Mouse (Mus musculus) liver, embryonic 14.5 days (tissue): ENCODE results near the gene Sh3d19. TPM values are rescaled to one million over a fixed set of nuclear protein-coding genes. Genes with fewer than 3 reads are reported as not detected.
A peak's percentile ranks its signal among the peaks of the same experiment; 100 is the strongest.

Source experiments
- ATAC-seq: fragments of 200-750 bp; cut with Nextera tagmentation; 2 replicates; pipeline ENCODE4 v1.8.0; 2017; ENCODE audit warnings: moderate number of reproducible peaks, mild to moderate bottlenecking, moderate library complexity; ENCODE audit not compliant: insufficient read depth
- DNase-seq, 3 experiments: peaks; one replicate each; pipeline ENCODE4 v3.0.0-alpha.2; 2012 to 2013; ENCODE audit warnings: low read depth in 3 of 3, low spot score in 3 of 3
- H3K27ac ChIP-seq: fragments of 300-500 bp; sonication (generic); 2 replicates; pipeline ENCODE4 v1.5.1; 2014; ENCODE audit warnings: moderate library complexity, mild to moderate bottlenecking, control low read depth, inconsistent platforms
- H3K27me3 ChIP-seq: fragments of 300-500 bp; sonication (generic); 2 replicates; pipeline ENCODE4 v1.6.1; 2014; ENCODE audit warnings: mild to moderate bottlenecking, low read length, moderate library complexity; ENCODE audit not compliant: control insufficient read depth, insufficient read depth
- H3K36me3 ChIP-seq: fragments of 300-500 bp; sonication (generic); replicated peaks from 2 replicates; pipeline ENCODE4 v1.6.1; 2014; ENCODE audit warnings: low read depth; ENCODE audit not compliant: control insufficient read depth, insufficient read depth
- H3K4me1 ChIP-seq, 2 experiments: fragments of 200-500 bp in 1 of 2; fragments of 300-500 bp in 1 of 2; sonication (generic) in 1 of 2; replicated peaks; 2 replicates each; pipeline ENCODE4 v1.6.1; 2012 to 2014; ENCODE audit warnings: antibody characterized with exemption in 1 of 2, inconsistent platforms in 1 of 2, low read length in 1 of 2; ENCODE audit not compliant: control insufficient read depth in 2 of 2, insufficient read depth in 2 of 2
- H3K4me2 ChIP-seq: fragments of 300-500 bp; sonication (generic); 2 replicates; pipeline ENCODE4 v1.6.1; 2014; ENCODE audit warnings: low read depth, mild to moderate bottlenecking, control low read depth, moderate library complexity
- H3K4me3 ChIP-seq, 2 experiments: fragments of 200-500 bp in 1 of 2; fragments of 300-500 bp in 1 of 2; sonication (generic) in 1 of 2; 2 replicates each; pipeline ENCODE4 v1.5.1; 2012 to 2014; ENCODE audit warnings: low read depth in 2 of 2, low read length in 2 of 2, mild to moderate bottlenecking in 2 of 2, control low read depth in 1 of 2, inconsistent platforms in 1 of 2, moderate library complexity in 1 of 2; ENCODE audit not compliant: insufficient read depth in 1 of 2
- H3K9ac ChIP-seq: fragments of 300-500 bp; sonication (generic); replicated peaks from 2 replicates; pipeline ENCODE4 v1.6.1; 2014; ENCODE audit warnings: mild to moderate bottlenecking, control low read depth, moderate library complexity
- H3K9me3 ChIP-seq: fragments of 300-500 bp; sonication (generic); 2 replicates; pipeline ENCODE4 v1.6.1; 2016; ENCODE audit warnings: low read length, mixed read lengths; ENCODE audit not compliant: control insufficient read depth
- CTCF ChIP-seq: IDR thresholded peaks from 2 replicates; pipeline ENCODE4 v1.5.1; 2016; ENCODE audit warnings: antibody characterized with exemption, low read depth, control low read depth
- EP300 ChIP-seq: IDR thresholded peaks from 2 replicates; pipeline ENCODE4 v1.6.1; 2016; ENCODE audit warnings: antibody characterized with exemption, low read depth
- WGBS: fragments of 180-500 bp; shearing (Covaris S2); extraction: QIAGEN DNeasy Blood & Tissue Kit; methylation state at CpG from one replicate; pipeline ENCODE4 v1.1.7; 2014; ENCODE audit not compliant: insufficient replicate concordance; 5-methylcytosine and 5-hydroxymethylcytosine counted together
- polyA plus RNA-seq, 2 experiments: library from polyadenylated mRNA; depleted of rRNA in 1 of 2; stranded (reverse) in 1 of 2; unstranded in 1 of 2; fragments of >200 nt; fragmentation: Nextera tagmentation in 1 of 2; extraction: Ambion mirVana in 1 of 2; gene quantifications; 2 replicates each; pipeline versions ENCODE4 v1.2.1 to v1.2.3; 2012 to 2014

Gene Sh3d19
- polyA plus RNA-seq, 2 experiments, result 5.5 to 6.3 TPM

DNA sequence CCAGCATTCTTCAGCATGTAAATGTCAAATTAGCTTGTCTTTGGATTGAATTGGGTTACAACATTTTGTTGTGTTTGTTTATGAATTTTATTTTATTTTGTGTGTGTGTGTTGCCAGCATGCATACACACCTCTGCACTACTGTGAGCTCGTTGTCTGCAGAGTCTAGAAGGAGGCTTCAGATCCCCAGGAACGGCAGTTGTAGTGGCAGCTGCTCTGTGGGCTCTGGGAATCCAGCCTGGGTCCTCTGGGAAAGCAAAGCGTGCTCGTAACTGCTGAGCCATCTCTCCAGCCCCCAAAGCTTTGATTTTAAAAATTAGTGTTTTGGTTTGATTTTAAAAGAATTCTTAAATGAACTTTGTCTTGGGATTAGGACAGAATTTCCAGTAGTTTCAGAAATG lies 50.7 kb downstream of the Sh3d19 start:
- Histone ChIP-seq H3K27me3 (no peaks in the 10 kb centered on the region), H3K4me2 (no peak overlapping the region), H3K9ac (no peak overlapping the region), H3K9me3 (no peaks in the 10 kb centered on the region), H3K4me1 (peaks cover 0 to 5% of the 10 kb centered on the region in 2 experiments; a peak in 2 of 4 replicates), H3K27ac (no peak overlapping the region), H3K36me3 (no peaks in the 10 kb centered on the region), H3K4me3 (no peak overlapping the region)
- TF ChIP-seq EP300 (no peak), CTCF (no peak)
- DNase-seq (no peak), ATAC-seq (no peak)
- 73% methylated on average over 4 of the region's 4 CpGs for WGBS

DNA sequence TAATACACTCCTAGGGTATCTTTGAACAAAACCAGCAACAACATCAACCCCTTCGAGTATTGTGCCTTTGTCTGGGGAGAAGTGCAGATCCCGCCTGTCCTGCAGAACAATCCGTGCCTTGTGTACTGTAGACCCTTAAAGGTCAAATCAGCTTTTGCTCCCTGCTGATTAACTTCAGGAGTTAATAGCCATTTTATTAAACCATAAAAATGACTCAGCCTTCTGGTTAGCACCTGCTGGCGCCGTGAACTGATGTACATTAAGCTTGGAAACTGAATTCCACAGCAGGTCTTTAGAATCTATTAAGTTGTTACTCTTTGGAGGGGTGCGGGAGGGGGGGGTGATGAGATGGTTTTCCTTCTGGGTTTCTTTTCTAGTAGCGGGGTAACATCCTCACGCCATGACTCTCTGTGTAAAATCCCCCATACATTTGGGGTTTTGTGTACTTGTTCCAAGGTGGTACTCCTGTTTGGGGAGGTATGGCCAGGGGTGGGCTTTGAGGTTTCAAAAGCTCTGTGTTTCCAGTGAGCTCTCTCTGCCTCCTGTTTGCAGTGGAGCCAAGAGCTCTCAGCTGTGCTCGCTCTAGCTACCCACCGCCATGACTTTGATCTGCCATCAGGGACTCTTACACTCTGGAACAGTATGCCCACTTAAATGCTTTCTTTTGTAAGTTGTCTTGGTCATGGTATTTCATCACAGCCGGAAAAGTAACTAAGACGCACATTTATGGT lies 53.3 kb downstream of the Sh3d19 start:
- ATAC-seq (no peak), DNase-seq (no peak)
- Histone ChIP-seq H3K27ac (no peak overlapping the region), H3K9me3 (no peaks in the 10 kb centered on the region), H3K4me3 (no peak overlapping the region), H3K4me1 (0 out of 4 replicates have a peak, but pooled peaks cover 0 to 2% of the 10 kb centered on the region in 2 experiments), H3K27me3 (no peaks in the 10 kb centered on the region), H3K36me3 (no peaks in the 10 kb centered on the region), H3K4me2 (no peak overlapping the region), H3K9ac (no peak overlapping the region)
- WGBS, result 79% methylated on average over 12 of the region's 12 CpGs
- no peak for TF ChIP-seq EP300
- TF ChIP-seq CTCF, result no peak

DNA sequence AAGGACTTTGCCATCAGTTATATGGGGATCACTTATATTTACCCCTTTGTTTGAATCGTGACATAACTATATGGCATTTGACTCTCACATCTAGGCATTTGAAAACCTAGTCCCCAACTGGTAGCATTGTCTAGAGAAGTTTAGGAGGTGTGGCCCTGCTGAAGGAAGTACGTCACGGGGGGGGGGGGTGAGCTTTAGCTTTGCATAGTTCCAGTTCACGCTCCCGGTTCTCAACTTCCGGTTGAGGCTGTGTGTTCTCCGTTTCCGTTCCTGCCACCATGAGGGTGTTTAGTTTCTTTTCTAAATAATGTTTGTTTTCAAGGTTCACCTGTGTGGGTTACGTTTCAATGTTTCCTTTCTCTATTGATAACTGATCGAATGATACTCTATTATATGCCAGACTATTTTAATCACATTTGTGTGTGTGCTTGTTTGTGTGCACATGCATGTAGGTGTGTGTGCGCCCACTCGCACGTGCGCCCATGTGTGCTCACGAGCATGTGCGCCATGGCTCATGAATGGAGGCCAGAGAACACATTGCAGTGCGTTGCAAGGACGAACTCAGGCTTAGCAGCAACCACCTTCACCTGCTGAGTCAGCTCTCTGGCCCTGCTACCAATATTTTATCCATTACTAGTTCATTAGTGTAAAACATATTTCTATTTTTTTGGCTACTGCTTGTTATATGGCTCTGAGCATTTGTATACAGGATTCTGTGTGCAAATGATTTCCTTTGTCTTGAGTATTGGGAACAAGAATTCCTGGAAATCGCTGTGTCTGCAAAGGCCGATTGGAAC lies 54.6 kb downstream of the Sh3d19 start:
- Histone ChIP-seq H3K4me3 (no peak overlapping the region), H3K27me3 (no peaks in the 10 kb centered on the region), H3K4me1 (no peaks in the 10 kb centered on the region), H3K9ac (no peak overlapping the region), H3K27ac (no peak overlapping the region), H3K9me3 (no peaks in the 10 kb centered on the region), H3K36me3 (no peaks in the 10 kb centered on the region), H3K4me2 (no peak overlapping the region)
- DNase-seq (no peak), ATAC-seq (no peak)
- 79% methylated on average over 20 of the region's 20 CpGs for WGBS
- TF ChIP-seq CTCF (no peak), EP300 (no peak)

DNA sequence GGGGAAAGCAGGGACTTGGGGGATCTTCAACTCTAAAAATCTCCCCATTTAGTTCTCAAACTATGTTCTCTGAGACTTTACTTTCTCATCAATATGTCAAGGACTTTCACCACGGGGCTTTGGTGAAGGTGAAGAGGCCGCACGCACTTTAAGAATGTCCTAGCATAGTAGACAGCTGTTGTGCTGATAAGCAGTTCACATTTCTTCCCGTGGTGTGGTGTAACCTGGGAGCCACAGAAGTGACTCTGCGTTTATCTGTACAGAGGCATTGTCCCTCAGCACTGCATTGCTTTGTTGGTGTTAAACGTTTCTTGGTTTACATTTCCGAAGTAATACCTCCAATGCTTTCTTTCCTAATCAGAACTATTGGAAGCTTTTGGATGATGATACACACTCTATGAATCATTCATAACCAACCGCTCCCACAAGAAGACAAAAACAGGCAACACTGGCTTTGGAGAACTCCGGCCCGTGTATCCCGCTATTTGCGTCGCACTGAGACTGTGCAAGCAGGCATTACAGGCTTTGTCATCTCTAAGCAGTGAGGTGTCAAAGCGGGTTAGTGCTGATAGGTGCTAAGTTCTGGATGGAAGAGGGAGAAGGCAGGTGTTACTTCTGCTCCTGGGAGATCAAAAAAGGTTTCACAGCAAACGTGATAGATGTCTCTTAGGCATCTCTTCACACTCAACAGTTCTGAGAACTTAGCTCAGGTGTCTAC lies 57.9 kb downstream of the Sh3d19 start:
- ATAC-seq, result peak; percentile 48; the same call in 1 of the 2 replicates

More for the DNA sequence above, 57.9 kb downstream of the Sh3d19 start:
- Histone ChIP-seq H3K9ac (no peak overlapping the region), H3K4me1 (no peaks in the 10 kb centered on the region), H3K9me3 (no peaks in the 10 kb centered on the region), H3K4me3 (no peak overlapping the region), H3K27ac (no peak overlapping the region), H3K36me3 (no peaks in the 10 kb centered on the region), H3K4me2 (no peak overlapping the region), H3K27me3 (no peaks in the 10 kb centered on the region)
- WGBS, result 51% methylated on average over 15 of the region's 15 CpGs
- no peak for DNase-seq
- TF ChIP-seq CTCF (no peak), EP300 (no peak)
